Mouse (Mus musculus): ENCODE measurements around the gene Abhd18.

- TF ChIP-seq CTCF (IDR thresholded peaks at IDR 0.05; ENCODE audit: control insufficient read depth, insufficient read depth, insufficient read length): no peak
- no peak for TF ChIP-seq MAX (IDR thresholded peaks at IDR 0.05)
- no peak for TF ChIP-seq CEBPB (IDR thresholded peaks at IDR 0.05; ENCODE audit: low read depth)
- TF ChIP-seq USF1 (IDR thresholded peaks at IDR 0.05; ENCODE audit: low read depth): no peak
- no peak for TF ChIP-seq MYOG (IDR thresholded peaks at IDR 0.05; ENCODE audit: control insufficient read depth, extremely low read depth, insufficient read length)
- TF ChIP-seq FOSL1 (IDR thresholded peaks at IDR 0.05; ENCODE audit: insufficient read depth, low read length, poor library complexity, severe bottlenecking): no peak
- no peak for TF ChIP-seq MYOD1 (IDR thresholded peaks at IDR 0.05; ENCODE audit: control insufficient read depth, insufficient read length, low read depth)
Measured at GRCm38 (mm10) chr3:40800373-40800823, 46.4 kb upstream of the Abhd18 start.

Data from C2C12 (cell line).